Mouse (Mus musculus) gastrocnemius, adult 2 months (tissue): ENCODE results near the gene Bcl2. TPM values are rescaled to one million over a fixed set of nuclear protein-coding genes. Genes with fewer than 3 reads are reported as not detected.

Experiments
- DNase-seq: peaks from one replicate; pipeline ENCODE4 v3.0.0; 2022
- H3K27ac ChIP-seq: fragments of 200-600 bp; 2 replicates; pipeline ENCODE4 v1.8.1; 2022; ENCODE audit warnings: mild to moderate bottlenecking
- H3K4me3 ChIP-seq: fragments of 200-600 bp; 2 replicates; pipeline ENCODE4 v1.8.1; 2022; ENCODE audit warnings: mild to moderate bottlenecking, moderate library complexity
- CTCF ChIP-seq: fragments of 200-600 bp; IDR thresholded peaks from 2 replicates; pipeline ENCODE4 v1.8.1; 2022; ENCODE audit warnings: antibody characterized with exemption, mild to moderate bottlenecking, moderate library complexity
- intact Hi-C: fragments of 180-260 bp; cut with DNase I; formaldehyde crosslinking; loops from one replicate; pipeline ENCODE4 v1.15.1; 2025
- total RNA-seq, 2 experiments: library from RNA; stranded (reverse); gene quantifications; 2 replicates each; pipeline ENCODE4 v1.2.3; 2021

Gene Bcl2
- total RNA-seq, 2 experiments from 2014 or later, result 1.6 to 2.1 TPM

GRCm38 (mm10) chr1:106707036-106707880, 6.8 kb downstream of the Bcl2 start:
- intact Hi-C loops, result no loop called here
- DNase-seq, result no peak
- no peak for TF ChIP-seq CTCF
- Histone ChIP-seq H3K4me3 (no peak overlapping the region), H3K27ac (no peak overlapping the region)

GRCm38 (mm10) chr1:106703183-106703582, 10.9 kb downstream of the Bcl2 start:
- TF ChIP-seq CTCF, result no peak
- no peak overlapping the region for H3K27ac ChIP-seq
- no peak for DNase-seq
- intact Hi-C loops, result no loop called here
- H3K4me3 ChIP-seq, result no peak overlapping the region

- intact Hi-C loops, result no loop called here
- no peak overlapping the region for H3K4me3 ChIP-seq
- no peak overlapping the region for H3K27ac ChIP-seq
- no peak for TF ChIP-seq CTCF
- DNase-seq, result no peak
Measured at GRCm38 (mm10) chr1:106702471-106703175, 11.5 kb downstream of the Bcl2 start.

GRCm38 (mm10) chr1:106700520-106701114, 13.5 kb downstream of the Bcl2 start:
- Histone ChIP-seq H3K27ac (no peak overlapping the region), H3K4me3 (no peak overlapping the region)
- TF ChIP-seq CTCF, result no peak
- no peak for DNase-seq
- intact Hi-C loops, result no loop called here

GRCm38 (mm10) chr1:106696472-106696871, 17.6 kb downstream of the Bcl2 start:
- H3K27ac ChIP-seq, result no peak overlapping the region
- no peak for TF ChIP-seq CTCF
- H3K4me3 ChIP-seq, result no peak overlapping the region
- intact Hi-C loops, result no loop called here
- no peak for DNase-seq

GRCm38 (mm10) chr1:106695649-106696048, 18.4 kb downstream of the Bcl2 start:
- TF ChIP-seq CTCF, result no peak
- DNase-seq, result peak; percentile 23
- no peak overlapping the region for H3K4me3 ChIP-seq
- H3K27ac ChIP-seq, result no peak overlapping the region
- intact Hi-C loops, result no loop called here

- no peak for TF ChIP-seq CTCF
- Histone ChIP-seq H3K4me3 (no peak overlapping the region), H3K27ac (no peak overlapping the region)
- no peak for DNase-seq
- intact Hi-C loops, result no loop called here
Measured at GRCm38 (mm10) chr1:106694316-106694715, 19.8 kb downstream of the Bcl2 start.

- Histone ChIP-seq H3K4me3 (no peak overlapping the region), H3K27ac (no peak overlapping the region)
- no peak for TF ChIP-seq CTCF
- no peak for DNase-seq
- intact Hi-C loops, result no loop called here
Measured at GRCm38 (mm10) chr1:106692599-106692998, 21.5 kb downstream of the Bcl2 start.

GRCm38 (mm10) chr1:106690887-106691286, 23.2 kb downstream of the Bcl2 start:
- no peak overlapping the region for H3K27ac ChIP-seq
- DNase-seq, result no peak
- H3K4me3 ChIP-seq, result no peak overlapping the region
- intact Hi-C loops, result no loop called here
- TF ChIP-seq CTCF, result no peak

- intact Hi-C loops, result no loop called here
- no peak for TF ChIP-seq CTCF
- Histone ChIP-seq H3K27ac (peak overlapping the region; percentile 20; the same call in 1 of the 2 replicates), H3K4me3 (peak overlapping the region; percentile 50)
- DNase-seq, result no peak
Measured at GRCm38 (mm10) chr1:106688161-106688516, 25.9 kb downstream of the Bcl2 start.

GRCm38 (mm10) chr1:106687435-106688160, 26.5 kb downstream of the Bcl2 start:
- intact Hi-C loops, result no loop called here
- no peak for DNase-seq
- TF ChIP-seq CTCF, result no peak
- H3K4me3 ChIP-seq, result peak overlapping the region; percentile 50
- peak overlapping the region; percentile 20; the same call in 1 of the 2 replicates for H3K27ac ChIP-seq

- Histone ChIP-seq H3K27ac (no peak overlapping the region), H3K4me3 (no peak overlapping the region)
- intact Hi-C loops, result no loop called here
- no peak for DNase-seq
- TF ChIP-seq CTCF, result no peak
Measured at GRCm38 (mm10) chr1:106685702-106686101, 28.4 kb downstream of the Bcl2 start.
